Mouse (Mus musculus): ENCODE data around the gene Eya4.

DNA sequence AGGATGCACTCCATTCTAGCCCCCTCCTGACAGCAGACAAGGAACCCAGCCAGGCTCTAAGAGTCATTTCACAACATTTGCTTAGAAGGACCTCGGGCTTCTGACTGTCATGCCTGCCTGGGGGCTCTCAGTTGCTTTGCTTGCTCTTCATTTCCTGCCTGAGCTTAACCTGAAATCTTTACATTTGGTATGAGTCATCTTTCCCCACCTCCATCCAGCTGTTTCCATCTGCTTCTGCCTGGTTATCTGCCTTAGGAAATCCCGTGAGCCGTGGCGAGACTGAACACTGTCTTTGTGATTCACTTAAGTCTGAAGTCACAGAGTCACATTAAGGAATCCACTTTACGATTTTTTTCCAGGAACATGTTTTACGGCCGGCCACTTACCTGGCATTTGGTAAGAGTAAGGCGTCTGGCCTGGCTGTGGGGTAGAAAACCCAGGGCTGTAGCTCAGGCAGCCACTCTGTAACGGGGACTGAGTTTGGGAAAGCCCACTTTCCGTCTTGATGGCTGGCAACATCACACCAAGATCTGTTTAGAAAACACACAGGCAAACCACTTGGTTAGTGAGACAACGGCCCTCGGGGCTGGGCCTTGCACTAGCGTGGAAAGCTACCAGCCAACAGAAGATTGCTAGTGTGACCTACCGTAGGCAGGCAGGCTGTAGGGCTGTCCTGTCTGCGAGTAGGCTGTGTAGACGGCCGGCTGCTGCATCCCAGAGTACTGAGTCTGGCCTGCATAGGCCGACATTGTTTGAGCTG, 193.5 kb downstream of the Eya4 start:
- TF ChIP-seq POLR2A (IDR thresholded peaks at IDR 0.05; ENCODE audit: extremely low read depth, insufficient read depth, low read length) (no peak), CTCF (IDR thresholded peaks at IDR 0.05; ENCODE audit: low read depth, low read length) (no peak)

Measured in liver, adult 2 months (tissue).